Mouse (Mus musculus) ES-Bruce4 (cell line): ENCODE data around the gene Rimklb. TPM values are rescaled to one million over a fixed set of nuclear protein-coding genes. Genes with fewer than 3 reads are reported as not detected.

Source experiments
- H3K27ac ChIP-seq: 2 replicates; pipeline ENCODE4 v1.5.1; 2012; ENCODE audit warnings: low read length, inconsistent platforms; ENCODE audit not compliant: insufficient read depth
- H3K27me3 ChIP-seq: 2 replicates; pipeline ENCODE4 v1.6.1; 2012; ENCODE audit warnings: mild to moderate bottlenecking, low read length, inconsistent platforms; ENCODE audit not compliant: control insufficient read depth, poor library complexity, insufficient read depth, severe bottlenecking
- H3K36me3 ChIP-seq: 2 replicates; pipeline ENCODE4 v1.6.1; 2012; ENCODE audit warnings: inconsistent platforms, mild to moderate bottlenecking, low read length, moderate library complexity; ENCODE audit not compliant: control insufficient read depth, poor library complexity, insufficient read depth, severe bottlenecking
- H3K4me1 ChIP-seq: one replicate; pipeline ENCODE4 v1.8.1; 2011; ENCODE audit warnings: low read length; ENCODE audit not compliant: control insufficient read depth, insufficient read depth
- H3K4me3 ChIP-seq: 2 replicates; pipeline ENCODE4 v1.5.1; 2011; ENCODE audit warnings: low read depth, mild to moderate bottlenecking, low read length
- H3K9ac ChIP-seq: 2 replicates; pipeline ENCODE4 v1.6.1; 2012; ENCODE audit warnings: low read depth, mild to moderate bottlenecking, inconsistent platforms; ENCODE audit not compliant: poor library complexity, severe bottlenecking
- H3K9me3 ChIP-seq: replicated peaks from 2 replicates; pipeline ENCODE4 v1.6.1; 2012; ENCODE audit warnings: mild to moderate bottlenecking, low read length, inconsistent platforms; ENCODE audit not compliant: control insufficient read depth, poor library complexity, insufficient read depth, severe bottlenecking
- CTCF ChIP-seq: IDR thresholded peaks from one replicate; pipeline ENCODE4 v1.8.1; 2011; ENCODE audit warnings: low read depth, low read length
- EP300 ChIP-seq: IDR thresholded peaks from 2 replicates; pipeline ENCODE4 v1.6.1; 2011; ENCODE audit warnings: low read depth, low read length; ENCODE audit not compliant: insufficient read depth
- POLR2A ChIP-seq: IDR thresholded peaks from one replicate; pipeline ENCODE4 v1.8.1; 2011; ENCODE audit warnings: low read length; ENCODE audit not compliant: insufficient read depth
- polyA plus RNA-seq: library from polyadenylated mRNA; stranded (reverse); fragments of >200 nt; gene quantifications from 2 replicates; pipeline ENCODE4 v1.2.4, GENCODE M21; 2011; ENCODE audit warnings: low read depth; ENCODE audit not compliant: missing spikeins, insufficient read depth, insufficient read length

Gene Rimklb
- polyA plus RNA-seq, 1 experiment, result 87.4 TPM

GRCm38 (mm10) chr6:122447848-122448247 lies 50.7 kb downstream of the Rimklb start:
- Histone ChIP-seq H3K36me3 (no peaks in the 10 kb centered on the region), H3K4me3 (no peak overlapping the region), H3K27ac (no peak overlapping the region), H3K4me1 (no peaks in the 10 kb centered on the region), H3K9me3 (no peaks in the 10 kb centered on the region), H3K27me3 (no peaks in the 10 kb centered on the region), H3K9ac (no peak overlapping the region)
- TF ChIP-seq POLR2A (no peak), CTCF (no peak), EP300 (no peak)

- no peak overlapping the region for H3K4me3 ChIP-seq
- no peak for TF ChIP-seq EP300
- TF ChIP-seq POLR2A, result no peak
- TF ChIP-seq CTCF, result no peak
- H3K4me1 ChIP-seq, result no peaks in the 10 kb centered on the region
- no peak overlapping the region for H3K9ac ChIP-seq
- no peaks in the 10 kb centered on the region for H3K36me3 ChIP-seq
- no peak overlapping the region for H3K27ac ChIP-seq
- no peaks in the 10 kb centered on the region for H3K27me3 ChIP-seq
- no peaks in the 10 kb centered on the region for H3K9me3 ChIP-seq
Observed at GRCm38 (mm10) chr6:122445215-122445614, 53.3 kb downstream of the Rimklb start.

GRCm38 (mm10) chr6:122440632-122441226 lies 57.8 kb downstream of the Rimklb start:
- Histone ChIP-seq H3K4me3 (no peak overlapping the region), H3K27ac (no peak overlapping the region), H3K9me3 (no peaks in the 10 kb centered on the region), H3K36me3 (no peaks in the 10 kb centered on the region), H3K4me1 (no peaks in the 10 kb centered on the region), H3K27me3 (no peaks in the 10 kb centered on the region), H3K9ac (no peak overlapping the region)
- TF ChIP-seq POLR2A (no peak), CTCF (no peak), EP300 (no peak)

- H3K27me3 ChIP-seq, result no peaks in the 10 kb centered on the region
- TF ChIP-seq CTCF (no peak), EP300 (no peak), POLR2A (no peak)
- H3K4me3 ChIP-seq, result no peak overlapping the region
- H3K9ac ChIP-seq, result no peak overlapping the region
- no peaks in the 10 kb centered on the region for H3K36me3 ChIP-seq
- no peaks in the 10 kb centered on the region for H3K4me1 ChIP-seq
- H3K9me3 ChIP-seq, result no peaks in the 10 kb centered on the region
- H3K27ac ChIP-seq, result no peak overlapping the region
Observed at GRCm38 (mm10) chr6:122439249-122439648, 59.3 kb downstream of the Rimklb start.

GRCm38 (mm10) chr6:122435270-122435669 lies 63.3 kb downstream of the Rimklb start:
- Histone ChIP-seq H3K27me3 (no peaks in the 10 kb centered on the region), H3K27ac (no peak overlapping the region), H3K4me1 (no peaks in the 10 kb centered on the region), H3K9ac (no peak overlapping the region), H3K9me3 (no peaks in the 10 kb centered on the region), H3K4me3 (no peak overlapping the region), H3K36me3 (no peaks in the 10 kb centered on the region)
- no peak for TF ChIP-seq POLR2A
- no peak for TF ChIP-seq EP300
- no peak for TF ChIP-seq CTCF

- H3K4me3 ChIP-seq, result no peak overlapping the region
- H3K36me3 ChIP-seq, result no peaks in the 10 kb centered on the region
- H3K9ac ChIP-seq, result no peak overlapping the region
- H3K27ac ChIP-seq, result no peak overlapping the region
- no peaks in the 10 kb centered on the region for H3K27me3 ChIP-seq
- H3K9me3 ChIP-seq, result no peaks in the 10 kb centered on the region
- H3K4me1 ChIP-seq, result no peaks in the 10 kb centered on the region
- TF ChIP-seq POLR2A (no peak), EP300 (no peak), CTCF (no peak)
Observed at GRCm38 (mm10) chr6:122427456-122427855, 71.1 kb downstream of the Rimklb start.
